Mouse (Mus musculus) intestine, embryonic 16.5 days (tissue): ENCODE results near the gene Fitm2. TPM values are rescaled to one million over a fixed set of nuclear protein-coding genes. Genes with fewer than 3 reads are reported as not detected.
A peak's percentile ranks its signal among the peaks of the same experiment; 100 is the strongest.

ENCODE experiments used
- ATAC-seq: fragments of 200-750 bp; cut with Nextera tagmentation; 2 replicates; pipeline ENCODE4 v1.8.0; 2017; ENCODE audit warnings: moderate TSS enrichment, moderate library complexity
- H3K27ac ChIP-seq: fragments of 300-500 bp; sonication (generic); 2 replicates; pipeline ENCODE4 v1.5.1; 2014; ENCODE audit warnings: mild to moderate bottlenecking, low read length
- H3K27me3 ChIP-seq: fragments of 300-500 bp; sonication (generic); replicated peaks from 2 replicates; pipeline ENCODE4 v1.6.1; 2014; ENCODE audit warnings: low read length, control low read depth, mixed read lengths; ENCODE audit not compliant: control insufficient read depth, insufficient read depth
- H3K36me3 ChIP-seq: fragments of 300-500 bp; sonication (generic); 2 replicates; pipeline ENCODE4 v1.6.1; 2014; ENCODE audit warnings: low read length, control low read depth; ENCODE audit not compliant: control insufficient read depth, insufficient read depth
- H3K4me1 ChIP-seq: fragments of 300-500 bp; sonication (generic); 2 replicates; pipeline ENCODE4 v1.6.1; 2014; ENCODE audit warnings: low read length, control low read depth, mixed read lengths; ENCODE audit not compliant: control insufficient read depth, insufficient read depth
- H3K4me2 ChIP-seq: fragments of 300-500 bp; sonication (generic); 2 replicates; pipeline ENCODE4 v1.6.1; 2014; ENCODE audit warnings: low read depth, low read length, control low read depth
- H3K4me3 ChIP-seq: fragments of 300-500 bp; sonication (generic); 2 replicates; pipeline ENCODE4 v1.5.1; 2014; ENCODE audit warnings: mild to moderate bottlenecking, low read length
- H3K9ac ChIP-seq: fragments of 300-500 bp; sonication (generic); 2 replicates; pipeline ENCODE4 v1.6.1; 2014; ENCODE audit warnings: low read depth, low read length
- H3K9me3 ChIP-seq: fragments of 300-500 bp; sonication (generic); 2 replicates; pipeline ENCODE4 v1.6.1; 2016; ENCODE audit warnings: low read length, control low read depth; ENCODE audit not compliant: control insufficient read depth
- WGBS: fragments of 180-500 bp; shearing (Covaris S2); extraction: QIAGEN DNeasy Blood & Tissue Kit; methylation state at CpG from one replicate; pipeline ENCODE4 v1.1.7; 2014; 5-methylcytosine and 5-hydroxymethylcytosine counted together
- polyA plus RNA-seq: library from polyadenylated mRNA; unstranded; fragments of >200 nt; fragmentation: Nextera tagmentation; extraction: Ambion mirVana; gene quantifications from 2 replicates; pipeline ENCODE4 v1.2.1, GENCODE M21; 2015

Fitm2 gene
- polyA plus RNA-seq, 1 experiment from 2014 or later = 10.6 TPM

DNA sequence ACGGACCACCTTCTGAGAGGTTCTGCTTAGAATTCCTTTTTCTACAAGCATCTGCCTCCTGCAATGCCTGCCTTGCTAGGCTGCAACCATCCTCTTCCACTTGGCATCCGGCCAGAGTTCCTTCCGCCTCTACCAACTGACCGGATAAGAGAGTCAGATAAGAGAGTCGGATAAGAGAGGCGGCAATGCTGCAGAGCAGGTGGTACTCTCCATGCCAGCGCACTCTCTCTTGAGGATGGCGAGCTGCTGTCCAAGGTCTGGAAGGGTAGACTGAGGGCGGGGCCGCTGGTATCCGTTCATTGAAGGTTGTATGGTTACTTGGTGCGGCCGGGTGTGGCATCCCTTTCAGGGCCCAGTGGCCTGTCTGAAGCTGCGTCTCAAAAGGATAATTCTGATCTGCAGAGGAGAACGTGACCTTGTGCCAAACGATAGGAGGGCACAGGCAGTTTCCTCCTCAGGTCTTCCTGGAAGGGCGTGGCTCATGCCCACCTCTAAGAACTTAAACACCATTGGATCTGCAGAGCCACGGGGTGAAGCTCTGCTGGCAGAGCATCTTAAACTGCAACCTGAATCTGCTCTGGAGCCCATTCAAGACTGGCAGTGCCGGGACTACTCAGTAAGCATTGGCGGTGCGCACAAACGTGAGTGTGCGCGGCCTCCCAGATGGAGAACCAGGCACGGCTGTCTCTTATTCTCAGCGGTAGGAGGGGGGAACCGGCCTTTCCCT is 13.7 kb downstream of the Fitm2 start:
- H3K27ac ChIP-seq = no peak overlapping the region
- no peaks in the 10 kb centered on the region for H3K9me3 ChIP-seq
- ATAC-seq = peak; percentile 79
- peaks cover 2% of the 10 kb centered on the region; the same call in 1 of the 2 replicates for H3K27me3 ChIP-seq
- no peak overlapping the region for H3K4me3 ChIP-seq
- WGBS = 40% methylated on average over 27 of the region's 27 CpGs
- no peaks in the 10 kb centered on the region for H3K4me1 ChIP-seq
- no peak overlapping the region for H3K4me2 ChIP-seq
- H3K36me3 ChIP-seq = no peaks in the 10 kb centered on the region
- no peak overlapping the region for H3K9ac ChIP-seq

- H3K27ac ChIP-seq = no peak overlapping the region
- no peaks in the 10 kb centered on the region for H3K36me3 ChIP-seq
- no peaks in the 10 kb centered on the region for H3K4me1 ChIP-seq
- H3K4me3 ChIP-seq = no peak overlapping the region
- no peak for ATAC-seq
- no peak overlapping the region for H3K4me2 ChIP-seq
- H3K9me3 ChIP-seq = no peaks in the 10 kb centered on the region
- H3K9ac ChIP-seq = no peak overlapping the region
- WGBS = 84% methylated on average over 13 of the region's 13 CpGs
- H3K27me3 ChIP-seq = no peaks in the 10 kb centered on the region
These were observed 19.1 kb downstream of the Fitm2 start for GRCm38 (mm10) chr2:163453378-163453777.

DNA sequence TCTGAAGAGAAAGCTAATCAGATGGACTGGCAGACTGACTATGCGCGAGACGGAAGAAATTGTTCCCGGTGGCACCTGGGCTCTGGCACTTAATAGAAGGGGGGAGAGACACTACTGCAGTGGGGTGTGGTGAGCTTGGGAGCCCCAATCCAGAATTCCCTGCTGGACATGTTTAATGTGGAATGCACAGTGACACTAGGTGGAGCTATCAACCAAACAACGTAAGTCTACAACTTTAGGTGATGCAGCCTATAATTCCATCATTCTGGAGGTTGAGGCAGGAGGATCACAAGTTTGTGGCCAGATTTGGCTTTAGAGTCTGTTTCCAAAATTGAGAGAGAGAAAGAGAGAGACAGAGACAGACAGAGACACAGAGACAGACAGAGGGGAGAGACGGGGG is 19.7 kb downstream of the Fitm2 start:
- 85% methylated on average over 6 of the region's 6 CpGs for WGBS
- H3K9me3 ChIP-seq = no peaks in the 10 kb centered on the region
- no peaks in the 10 kb centered on the region for H3K27me3 ChIP-seq
- no peak overlapping the region for H3K9ac ChIP-seq
- H3K4me2 ChIP-seq = no peak overlapping the region
- H3K4me1 ChIP-seq = no peaks in the 10 kb centered on the region
- no peak overlapping the region for H3K27ac ChIP-seq
- H3K4me3 ChIP-seq = no peak overlapping the region
- H3K36me3 ChIP-seq = no peaks in the 10 kb centered on the region
- ATAC-seq = no peak

DNA sequence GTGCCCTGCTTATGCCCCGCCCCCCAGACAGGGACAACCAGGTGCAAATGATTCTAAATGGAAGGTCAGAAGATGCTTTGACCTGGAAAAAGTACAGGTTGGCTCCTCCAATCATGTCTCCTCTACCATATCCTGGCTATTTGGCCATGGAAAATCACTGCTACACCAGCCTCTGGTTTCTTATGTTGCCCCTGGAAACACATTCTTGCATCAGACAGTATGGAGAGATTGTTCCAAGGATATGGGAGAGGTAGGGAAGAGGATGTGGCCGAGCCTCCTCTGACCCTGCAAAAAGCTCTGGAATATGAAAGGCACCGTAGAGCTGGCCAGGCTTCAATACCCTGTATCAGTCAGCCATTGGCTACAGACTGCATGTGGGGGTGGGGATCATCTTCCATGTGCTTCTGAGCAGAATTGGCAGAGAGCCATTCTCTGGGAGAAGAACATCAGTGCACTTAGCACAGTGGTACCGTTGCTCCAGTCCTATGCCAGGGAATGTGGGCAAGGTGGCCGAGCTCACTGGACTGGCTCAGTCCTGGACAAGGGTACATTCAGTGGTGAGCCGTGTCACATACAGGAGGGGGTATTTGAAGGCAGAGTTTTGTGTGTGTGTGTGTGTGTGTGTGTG is 21.6 kb downstream of the Fitm2 start:
- 67% methylated on average over 6 of the region's 6 CpGs for WGBS
- Histone ChIP-seq H3K27me3 (no peaks in the 10 kb centered on the region), H3K27ac (no peak overlapping the region), H3K9ac (no peak overlapping the region), H3K4me2 (no peak overlapping the region), H3K36me3 (no peaks in the 10 kb centered on the region), H3K9me3 (no peaks in the 10 kb centered on the region), H3K4me3 (no peak overlapping the region), H3K4me1 (no peaks in the 10 kb centered on the region)
- no peak for ATAC-seq

DNA sequence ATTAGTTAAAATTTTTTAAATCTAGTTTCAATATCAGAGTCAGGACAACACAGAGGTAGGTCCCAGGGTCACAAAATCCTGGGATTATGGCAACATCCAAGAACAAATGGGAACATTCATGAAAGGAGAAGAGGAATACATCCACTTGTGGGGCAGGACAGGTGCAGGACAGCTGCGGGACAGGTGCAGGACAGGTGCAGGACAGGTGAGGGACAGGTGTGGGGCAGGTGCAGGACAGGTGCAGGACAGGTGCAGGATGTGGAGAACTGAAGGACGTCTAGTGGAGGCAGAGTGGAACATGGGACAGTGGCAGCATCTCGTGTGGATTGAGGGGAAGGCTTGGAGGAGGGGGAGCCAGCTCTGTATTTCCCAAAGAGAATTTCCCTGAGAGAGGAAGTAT is 23.2 kb downstream of the Fitm2 start:
- H3K27me3 ChIP-seq = no peaks in the 10 kb centered on the region
- ATAC-seq = no peak
- no peak overlapping the region for H3K9ac ChIP-seq
- no peak overlapping the region for H3K4me3 ChIP-seq
- no peak overlapping the region for H3K4me2 ChIP-seq
- 50% methylated on average over 3 of the region's 3 CpGs for WGBS
- H3K27ac ChIP-seq = no peak overlapping the region
- no peaks in the 10 kb centered on the region for H3K4me1 ChIP-seq
- no peaks in the 10 kb centered on the region for H3K36me3 ChIP-seq
- H3K9me3 ChIP-seq = no peaks in the 10 kb centered on the region

- no peaks in the 10 kb centered on the region for H3K9me3 ChIP-seq
- no peak overlapping the region for H3K9ac ChIP-seq
- no peak for ATAC-seq
- H3K4me2 ChIP-seq = no peak overlapping the region
- no peak overlapping the region for H3K4me3 ChIP-seq
- H3K27ac ChIP-seq = no peak overlapping the region
- no peaks in the 10 kb centered on the region for H3K27me3 ChIP-seq
- no peaks in the 10 kb centered on the region for H3K4me1 ChIP-seq
- no peaks in the 10 kb centered on the region for H3K36me3 ChIP-seq
- WGBS = 79% methylated on average over 12 of the region's 12 CpGs
These were observed 25.1 kb downstream of the Fitm2 start for GRCm38 (mm10) chr2:163447375-163447774.

- Histone ChIP-seq H3K4me2 (no peak overlapping the region), H3K36me3 (no peaks in the 10 kb centered on the region), H3K27me3 (peaks cover 1% of the 10 kb centered on the region; the same call in 1 of the 2 replicates), H3K4me3 (no peak overlapping the region), H3K4me1 (no peaks in the 10 kb centered on the region), H3K9ac (no peak overlapping the region), H3K9me3 (no peaks in the 10 kb centered on the region), H3K27ac (no peak overlapping the region)
- 47% methylated on average over 7 of the region's 7 CpGs for WGBS
- no peak for ATAC-seq
These were observed 28.4 kb downstream of the Fitm2 start for GRCm38 (mm10) chr2:163444017-163444416.

DNA sequence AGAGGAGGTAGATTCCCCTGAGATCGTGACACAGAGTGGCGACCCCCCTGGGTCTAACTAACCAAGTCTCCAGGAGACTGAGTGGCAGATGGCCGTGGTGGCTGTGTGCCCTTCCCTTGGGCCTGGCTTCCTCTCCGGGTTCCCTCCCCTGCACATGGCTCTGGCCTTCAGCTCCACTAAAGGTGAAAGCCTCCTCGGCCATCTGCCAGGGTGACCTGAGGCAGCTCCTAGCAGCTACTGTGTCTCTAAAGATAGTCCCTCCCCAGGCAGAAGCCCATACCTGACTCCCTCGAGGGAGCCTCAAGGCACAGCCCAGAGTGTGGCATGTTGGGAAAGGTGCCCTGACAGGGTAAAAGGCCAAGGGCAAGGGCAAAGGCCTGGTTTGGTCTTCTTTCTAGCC is 28.9 kb downstream of the Fitm2 start:
- no peaks in the 10 kb centered on the region for H3K9me3 ChIP-seq
- no peak overlapping the region for H3K4me3 ChIP-seq
- H3K36me3 ChIP-seq = no peaks in the 10 kb centered on the region
- H3K9ac ChIP-seq = no peak overlapping the region
- H3K27me3 ChIP-seq = peaks cover 6% of the 10 kb centered on the region
- no peak for ATAC-seq
- H3K27ac ChIP-seq = no peak overlapping the region
- H3K4me2 ChIP-seq = no peak overlapping the region
- peaks cover 2% of the 10 kb centered on the region; the same call in 1 of the 2 replicates for H3K4me1 ChIP-seq
- 65% methylated on average over 6 of the region's 6 CpGs for WGBS

GRCm38 (mm10) chr2:163439488-163439887 is 32.9 kb downstream of the Fitm2 start:
- Histone ChIP-seq H3K4me1 (peaks cover 6% of the 10 kb centered on the region; the same call in 1 of the 2 replicates), H3K9me3 (no peaks in the 10 kb centered on the region), H3K36me3 (no peaks in the 10 kb centered on the region), H3K4me3 (no peak overlapping the region), H3K27ac (no peak overlapping the region), H3K27me3 (peaks cover 9% of the 10 kb centered on the region), H3K4me2 (0 out of 2 replicates have a peak overlapping the region, but pooled peaks have one; percentile 50), H3K9ac (no peak overlapping the region)
- 42% methylated on average over 1 of the region's 1 CpGs for WGBS
- no peak for ATAC-seq
